ENCODE assay signal across 9 mouse cellular contexts in genomic region chr15:99296213-99296612, GRCm38 (mm10). TPM values are rescaled to one million over a fixed set of nuclear protein-coding genes. Genes with fewer than 3 reads are reported as not detected.
DNase-seq lines count a peak whose midpoint lies in the region; ATAC-seq and TF ChIP-seq lines count a peak whose summit lies in the region.
"Had no signal": no experiment of that assay in that cellular context is flagged by ENCODE, and none has a peak within 500 bp of the region (broad histone marks: within the 10 kb centered on the region; RNA-seq: fewer than 3 reads in every experiment).

No protein-coding gene starts in this region.

- no peak for TF ChIP-seq POLR2A in MEL (IDR thresholded peaks at IDR 0.05; ENCODE audit: control insufficient read depth in 1 of 2, insufficient read depth in 1 of 2, low read depth in 1 of 2, low read length in 2 of 2, poor library complexity in 1 of 2)

- no peaks in the 10 kb centered on the region for H3K9me3 ChIP-seq in heart, postnatal 0 days (replicated peaks; ENCODE audit: control insufficient read depth, low read length)
- H3K9me3 ChIP-seq in MEL (replicated peaks; ENCODE audit: insufficient read depth, low read length) = no peaks in the 10 kb centered on the region
- no peaks in the 10 kb centered on the region for H3K9me3 ChIP-seq in forebrain, embryonic 15.5 days
- no peaks in the 10 kb centered on the region for H3K9me3 ChIP-seq in midbrain, embryonic 13.5 days

- DNase-seq in heart, postnatal 0 days (ENCODE audit: low spot score) = no peak
- DNase-seq in heart, postnatal 10 days = no peak
- DNase-seq in MEL (ENCODE audit: low read depth, low spot score) = peak; percentile 26
- no peak for DNase-seq in urinary bladder, postnatal 25 days (ENCODE audit: low spot score)
- DNase-seq in left cerebral cortex, adult 11 months (ENCODE audit: low spot score) = no peak
- no peak for DNase-seq in right cerebral cortex, postnatal 25 days

- TF ChIP-seq CTCF in heart, postnatal 0 days (IDR thresholded peaks at IDR 0.05; ENCODE audit: low read depth) = no peak
- TF ChIP-seq CTCF in MEL (IDR thresholded peaks at IDR 0.05 in 2 of 3, conservative IDR thresholded peaks at IDR 0.05 in 1 of 3; ENCODE audit: control insufficient read depth in 1 of 3, insufficient read depth in 1 of 3, low read depth in 2 of 3, low read length in 3 of 3, poor library complexity in 1 of 3, severe bottlenecking in 1 of 3) = no peak

- WGBS in heart, postnatal 0 days = 47% methylated on average over 5 of the region's 5 CpGs
- 30% methylated on average over 5 of the region's 5 CpGs for WGBS in forebrain, embryonic 15.5 days
- 40% methylated on average over 5 of the region's 5 CpGs for WGBS in midbrain, embryonic 13.5 days

- intact Hi-C loops in heart, postnatal 10 days (cut with DNase I) = no loop called here

- H3K79me2 ChIP-seq in MEL (ENCODE audit: control insufficient read depth, insufficient read depth, low read length, poor library complexity) = peaks cover 1% of the 10 kb centered on the region

- peak overlapping the region; percentile 73; the same call in 1 of the 2 replicates for H3K4me2 ChIP-seq in heart, postnatal 0 days (ENCODE audit: low read depth, low read length)
- peak overlapping the region; percentile 54 for H3K4me2 ChIP-seq in forebrain, embryonic 15.5 days (replicated peaks)
- peak overlapping the region; percentile 71 for H3K4me2 ChIP-seq in midbrain, embryonic 13.5 days (replicated peaks)

- H3K4me1 ChIP-seq in heart, postnatal 0 days (ENCODE audit: control insufficient read depth, insufficient read depth) = peaks cover 14% of the 10 kb centered on the region
- peaks cover 2 to 8% of the 10 kb centered on the region in 2 experiments; a peak in 1 of 4 replicates for H3K4me1 ChIP-seq in MEL (ENCODE audit: control insufficient read depth in 1 of 2, insufficient read depth in 2 of 2, low read length in 2 of 2)
- H3K4me1 ChIP-seq in forebrain, embryonic 15.5 days = peaks cover 23% of the 10 kb centered on the region
- peaks cover 23% of the 10 kb centered on the region for H3K4me1 ChIP-seq in midbrain, embryonic 13.5 days (replicated peaks)

- TF ChIP-seq RAD21 in MEL (IDR thresholded peaks at IDR 0.05; ENCODE audit: low read depth, low read length) = no peak

- peak overlapping the region; percentile 65; the same call in 1 of the 2 replicates for H3K4me3 ChIP-seq in heart, postnatal 0 days (ENCODE audit: low read depth, low read length)
- H3K4me3 ChIP-seq in MEL (ENCODE audit: control insufficient read depth in 1 of 2, insufficient read depth in 1 of 2, low read depth in 2 of 2, low read length in 2 of 2) = no peak overlapping the region
- peak overlapping the region; percentile 70 for H3K4me3 ChIP-seq in forebrain, embryonic 15.5 days
- peak overlapping the region; percentile 67 for H3K4me3 ChIP-seq in midbrain, embryonic 13.5 days (replicated peaks)

- H3K27ac ChIP-seq in heart, postnatal 0 days (ENCODE audit: low read depth) = peak overlapping the region; percentile 75; the same call in 1 of the 2 replicates
- H3K27ac ChIP-seq in MEL (ENCODE audit: control insufficient read depth, low read depth, low read length) = no peak overlapping the region
- peak overlapping the region; percentile 90 for H3K27ac ChIP-seq in forebrain, embryonic 15.5 days (replicated peaks)
- H3K27ac ChIP-seq in midbrain, embryonic 13.5 days = 0 out of 2 replicates have a peak overlapping the region, but pooled peaks have one; percentile 15

- peak overlapping the region; percentile 62; the same call in 1 of the 2 replicates for H3K9ac ChIP-seq in heart, postnatal 0 days (replicated peaks; ENCODE audit: low read depth, low read length)
- H3K9ac ChIP-seq in MEL (ENCODE audit: control insufficient read depth, low read depth, low read length, poor library complexity, severe bottlenecking) = no peak overlapping the region
- peak overlapping the region; percentile 62; the same call in 1 of the 2 replicates for H3K9ac ChIP-seq in forebrain, embryonic 15.5 days (replicated peaks)
- peak overlapping the region; percentile 83 for H3K9ac ChIP-seq in midbrain, embryonic 13.5 days (replicated peaks)

- H3K36me3 ChIP-seq in heart, postnatal 0 days (replicated peaks; ENCODE audit: control insufficient read depth, insufficient read depth, low read length) = no peaks in the 10 kb centered on the region
- peaks cover 0 to 5% of the 10 kb centered on the region in 2 experiments; a peak in 1 of 4 replicates for H3K36me3 ChIP-seq in MEL (ENCODE audit: control insufficient read depth in 1 of 2, insufficient read depth in 2 of 2, low read length in 2 of 2)
- peaks cover 5% of the 10 kb centered on the region; the same call in 1 of the 2 replicates for H3K36me3 ChIP-seq in forebrain, embryonic 15.5 days
- H3K36me3 ChIP-seq in midbrain, embryonic 13.5 days = 0 out of 2 replicates have a peak, but pooled peaks cover 4% of the 10 kb centered on the region

- no peak for ATAC-seq in heart, postnatal 0 days (ENCODE audit: insufficient read depth, low read depth)
- ATAC-seq in forebrain, embryonic 15.5 days (replicated peaks) = no peak
- no peak for ATAC-seq in midbrain, embryonic 13.5 days
- ATAC-seq: inflammation-experienced regulatory T-cells, adult 6 months had no signal

- H3K27me3 ChIP-seq in heart, postnatal 0 days (ENCODE audit: control insufficient read depth, insufficient read depth, low read length) = no peaks in the 10 kb centered on the region
- H3K27me3 ChIP-seq in MEL (ENCODE audit: control insufficient read depth in 1 of 2, insufficient read depth in 2 of 2, low read length in 2 of 2) = peaks cover 3 to 5% of the 10 kb centered on the region in 2 experiments; a peak in 3 of 4 replicates
- no peaks in the 10 kb centered on the region for H3K27me3 ChIP-seq in forebrain, embryonic 15.5 days
- H3K27me3 ChIP-seq in midbrain, embryonic 13.5 days = no peaks in the 10 kb centered on the region

- TF ChIP-seq EP300 in heart, postnatal 0 days (IDR thresholded peaks at IDR 0.05; ENCODE audit: low read depth) = no peak
- TF ChIP-seq EP300 in MEL (IDR thresholded peaks at IDR 0.05; ENCODE audit: low read depth in 1 of 2, low read length in 2 of 2) = no peak

TF ChIP-seq in MEL, 35 proteins besides CTCF, POLR2A, EP300 and RAD21:
- no peak for TF ChIP-seq SIN3A (IDR thresholded peaks at IDR 0.05; ENCODE audit: low read length)
- no peak for TF ChIP-seq JUND (IDR thresholded peaks at IDR 0.05; ENCODE audit: low read depth, low read length)
- TF ChIP-seq ZMIZ1 (IDR thresholded peaks at IDR 0.05; ENCODE audit: low read depth, low read length) = no peak
- no peak for TF ChIP-seq USF2 (IDR thresholded peaks at IDR 0.05; ENCODE audit: borderline replicate concordance in 1 of 2, insufficient read depth in 1 of 2, low read depth in 1 of 2, low read length in 2 of 2)
- TF ChIP-seq SMC3 (IDR thresholded peaks at IDR 0.05; ENCODE audit: low read depth, low read length) = no peak
- TF ChIP-seq NELFE (IDR thresholded peaks at IDR 0.05; ENCODE audit: low read depth, low read length) = no peak
- TF ChIP-seq CHD2 (IDR thresholded peaks at IDR 0.05; ENCODE audit: low read length) = no peak
- TF ChIP-seq MAX (IDR thresholded peaks at IDR 0.05; ENCODE audit: low read length) = no peak
- no peak for TF ChIP-seq GATA1 (IDR thresholded peaks at IDR 0.05; ENCODE audit: low read depth, low read length)
- no peak for TF ChIP-seq KAT2A (conservative IDR thresholded peaks at IDR 0.05; ENCODE audit: low read depth, low read length)
- no peak for TF ChIP-seq CHD1 (IDR thresholded peaks at IDR 0.05; ENCODE audit: low read depth, low read length)
- TF ChIP-seq E2F4 (IDR thresholded peaks at IDR 0.05; ENCODE audit: borderline replicate concordance, low read depth, low read length) = no peak
- TF ChIP-seq MAFK (IDR thresholded peaks at IDR 0.05; ENCODE audit: borderline replicate concordance, low read depth, low read length) = no peak
- no peak for TF ChIP-seq ELF1 (IDR thresholded peaks at IDR 0.05; ENCODE audit: low read depth, low read length)

RNA-seq across cellular contexts. Expression of gene Fam186b, which starts 0.5 kb away (rescaled TPM):
- not detected in 2 replicates for total RNA-seq in heart, postnatal 0 days (2014; rRNA removed; ENCODE audit: low replicate concordance)
- polyA plus RNA-seq in heart, postnatal 0 days (2015; fragmentation: Nextera tagmentation; extraction: Ambion mirVana) = 0.07 and 0.22 TPM in 2 replicates
- total RNA-seq in heart, postnatal 10 days (2021) = under 1 TPM; 0.14 to 0.15 TPM
- not detected in 2 replicates for total RNA-seq in MEL (2012; rRNA removed)
- under 1 TPM in 1 of 2 experiments, not detected in 1; 0.11 TPM for polyA plus RNA-seq in MEL (2012; ENCODE audit: insufficient read depth in 1 of 2, insufficient read length in 2 of 2, low read depth in 1 of 2, low replicate concordance in 2 of 2, missing spikeins in 1 of 2)
- polyA plus RNA-seq in forebrain, embryonic 15.5 days (2015; fragmentation: Nextera tagmentation; extraction: Ambion mirVana) = 0.23 and 0.31 TPM in 2 replicates
- polyA plus RNA-seq in midbrain, embryonic 13.5 days (2015; fragmentation: Nextera tagmentation; extraction: Ambion mirVana) = 0.35 TPM in 2 replicates

RNA-seq across cellular contexts. Expression of gene Prpf40b, which starts 1.3 kb away (rescaled TPM):
- 25.4 and 26.9 TPM in 2 replicates for total RNA-seq in heart, postnatal 0 days (2014; rRNA removed; ENCODE audit: low replicate concordance)
- polyA plus RNA-seq in heart, postnatal 0 days (2015; fragmentation: Nextera tagmentation; extraction: Ambion mirVana) = 27.4 and 29.3 TPM in 2 replicates
- total RNA-seq in heart, postnatal 10 days (2021) = 10 to 100 TPM; 30.5 to 38.7 TPM
- total RNA-seq in MEL (2012; rRNA removed) = 21.6 and 24.7 TPM in 2 replicates
- polyA plus RNA-seq in MEL (2012; ENCODE audit: insufficient read depth in 1 of 2, insufficient read length in 2 of 2, low read depth in 1 of 2, low replicate concordance in 2 of 2, missing spikeins in 1 of 2) = 10 to 100 TPM in 1 of 2 experiments, not detected in 1; 46.4 TPM
- 111 and 115 TPM in 2 replicates for polyA plus RNA-seq in forebrain, embryonic 15.5 days (2015; fragmentation: Nextera tagmentation; extraction: Ambion mirVana)
- polyA plus RNA-seq in midbrain, embryonic 13.5 days (2015; fragmentation: Nextera tagmentation; extraction: Ambion mirVana) = 115 and 125 TPM in 2 replicates

RNA-seq across cellular contexts. Expression of gene Mcrs1, which starts 44.5 kb away (rescaled TPM):
- 211 and 235 TPM in 2 replicates for total RNA-seq in heart, postnatal 0 days (2014; rRNA removed; ENCODE audit: low replicate concordance)
- 128 and 141 TPM in 2 replicates for polyA plus RNA-seq in heart, postnatal 0 days (2015; fragmentation: Nextera tagmentation; extraction: Ambion mirVana)
- total RNA-seq in heart, postnatal 10 days (2021) = 10 to 100 TPM; 73.3 to 75.3 TPM
- total RNA-seq in MEL (2012; rRNA removed) = 113 and 131 TPM in 2 replicates
- 100 to 1,000 TPM in 1 of 2 experiments, not detected in 1; 124 TPM for polyA plus RNA-seq in MEL (2012; ENCODE audit: insufficient read depth in 1 of 2, insufficient read length in 2 of 2, low read depth in 1 of 2, low replicate concordance in 2 of 2, missing spikeins in 1 of 2)
- polyA plus RNA-seq in forebrain, embryonic 15.5 days (2015; fragmentation: Nextera tagmentation; extraction: Ambion mirVana) = 209 and 212 TPM in 2 replicates
- 218 TPM in 2 replicates for polyA plus RNA-seq in midbrain, embryonic 13.5 days (2015; fragmentation: Nextera tagmentation; extraction: Ambion mirVana)

Comparison
In these comparisons a context has a peak if more than half of its experiments do, and no peak if none do; other contexts are left out.
1. H3K4me3 ChIP-seq: peak in heart, postnatal 0 days (single experiment), forebrain, embryonic 15.5 days (single experiment) and midbrain, embryonic 13.5 days (single experiment); none in MEL (0 of 2).
2. Peak in every context shown above with its lines, with median percentiles within 50 percentile points of each other: H3K4me2 ChIP-seq.